Mouse (Mus musculus) heart, embryonic 16.5 days (tissue): Measurements from ENCODE around the gene Palmd. TPM values are rescaled to one million over a fixed set of nuclear protein-coding genes. Genes with fewer than 3 reads are reported as not detected.

Experiments used
- ATAC-seq: fragments of 200-750 bp; cut with Nextera tagmentation; replicated peaks from 2 replicates; pipeline ENCODE4 v1.8.0; 2017; ENCODE audit warnings: moderate number of reproducible peaks; ENCODE audit not compliant: insufficient read depth, low FRiP score; ENCODE audit errors: extremely low read depth
- H3K27ac ChIP-seq: fragments of 300-500 bp; sonication (generic); 2 replicates; pipeline ENCODE4 v1.5.1; 2014; ENCODE audit warnings: mild to moderate bottlenecking, low read length, control low read depth, moderate library complexity
- H3K27me3 ChIP-seq: fragments of 300-500 bp; sonication (generic); 2 replicates; pipeline ENCODE4 v1.6.1; 2014; ENCODE audit warnings: low read length, mixed read lengths; ENCODE audit not compliant: control insufficient read depth, insufficient read depth
- H3K36me3 ChIP-seq: fragments of 300-500 bp; sonication (generic); 2 replicates; pipeline ENCODE4 v1.6.1; 2014; ENCODE audit not compliant: control insufficient read depth, insufficient read depth
- H3K4me1 ChIP-seq: fragments of 300-500 bp; sonication (generic); 2 replicates; pipeline ENCODE4 v1.6.1; 2014; ENCODE audit warnings: low read length, mixed read lengths; ENCODE audit not compliant: control insufficient read depth, insufficient read depth
- H3K4me2 ChIP-seq: fragments of 300-500 bp; sonication (generic); 2 replicates; pipeline ENCODE4 v1.6.1; 2014; ENCODE audit warnings: low read depth, mild to moderate bottlenecking, control low read depth, low read length
- H3K4me3 ChIP-seq: fragments of 300-500 bp; sonication (generic); 2 replicates; pipeline ENCODE4 v1.5.1; 2014; ENCODE audit warnings: mild to moderate bottlenecking, control low read depth, low read length
- H3K9ac ChIP-seq: fragments of 300-500 bp; sonication (generic); 2 replicates; pipeline ENCODE4 v1.6.1; 2014; ENCODE audit warnings: low read length, control low read depth
- H3K9me3 ChIP-seq: fragments of 300-500 bp; sonication (generic); replicated peaks from 2 replicates; pipeline ENCODE4 v1.6.1; 2016; ENCODE audit warnings: low read length; ENCODE audit not compliant: control insufficient read depth
- WGBS: fragments of 180-500 bp; shearing (Covaris S2); extraction: QIAGEN DNeasy Blood & Tissue Kit; methylation state at CpG from one replicate; pipeline ENCODE4 v1.1.7; 2014; 5-methylcytosine and 5-hydroxymethylcytosine counted together
- polyA plus RNA-seq: library from polyadenylated mRNA; unstranded; fragments of >200 nt; fragmentation: Nextera tagmentation; extraction: Ambion mirVana; gene quantifications from 2 replicates; pipeline ENCODE4 v1.2.1, GENCODE M21; 2015

Gene Palmd
- 16.3 and 19.8 TPM in 2 replicates for polyA plus RNA-seq

DNA sequence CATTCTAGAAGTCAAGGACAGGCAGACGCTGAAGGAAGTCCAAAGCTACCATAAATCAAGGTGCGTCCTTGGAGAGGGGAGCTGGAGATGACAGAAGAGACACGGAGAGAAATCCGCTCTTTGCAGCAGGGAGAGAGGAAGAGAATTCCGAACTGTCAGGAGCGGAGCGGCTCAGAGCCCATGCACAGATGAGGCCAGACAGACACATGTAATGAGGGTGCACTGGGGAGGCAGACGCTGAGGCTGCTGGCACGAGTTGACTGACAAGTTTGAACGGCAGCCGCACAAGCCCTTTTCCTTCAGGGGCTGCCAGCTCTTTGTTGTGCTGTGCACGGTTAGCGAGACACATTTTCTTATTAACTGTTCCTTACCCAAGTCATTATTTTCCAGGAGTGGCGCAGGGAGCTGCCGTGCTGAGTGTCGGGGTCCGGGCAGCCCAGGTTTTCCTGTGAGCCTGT is at the start of gene Palmd:
Gene Palmd, minus strand, starts transcription at position 448 of the 458 bp plus-strand sequence.
- Histone ChIP-seq H3K9me3 (no peaks in the 10 kb centered on the region), H3K27ac (peak within 1 kb of the TSS; percentile 86), H3K4me3 (peak within 1 kb of the TSS; percentile 62), H3K27me3 (no peaks in the 10 kb centered on the region), H3K9ac (peak within 1 kb of the TSS; percentile 68), H3K4me1 (peaks cover 4% of the 10 kb centered on the region), H3K36me3 (no peaks in the 10 kb centered on the region), H3K4me2 (peak within 1 kb of the TSS; percentile 75)
- 6% methylated on average over 17 of the region's 17 CpGs for WGBS
- peak; percentile 74 for ATAC-seq

DNA sequence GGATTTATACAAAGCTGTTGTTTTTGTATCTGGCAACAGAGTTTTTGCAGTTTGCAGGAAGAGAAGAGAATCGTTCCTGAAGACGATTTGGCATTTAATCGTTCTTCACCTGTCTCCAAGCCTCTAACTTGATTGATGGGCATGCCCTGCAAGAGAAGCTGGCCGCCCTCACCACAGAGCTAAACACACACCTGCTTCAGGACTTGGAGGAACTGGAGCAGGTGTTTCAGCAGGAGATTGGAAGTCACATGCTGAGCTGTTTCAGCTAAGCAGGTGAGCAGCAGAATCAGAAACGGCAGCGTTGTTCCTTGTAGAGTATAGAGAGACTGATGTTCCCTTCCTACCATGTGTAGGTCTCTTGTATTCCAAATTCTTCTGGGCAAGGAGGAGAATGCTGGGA is 41.4 kb upstream of the Palmd start:
- WGBS, result 73% methylated on average over 6 of the region's 6 CpGs
- Histone ChIP-seq H3K27me3 (no peaks in the 10 kb centered on the region), H3K4me3 (no peak overlapping the region), H3K27ac (no peak overlapping the region), H3K4me1 (no peaks in the 10 kb centered on the region), H3K9ac (no peak overlapping the region), H3K9me3 (no peaks in the 10 kb centered on the region), H3K36me3 (no peaks in the 10 kb centered on the region), H3K4me2 (no peak overlapping the region)
- no peak for ATAC-seq

DNA sequence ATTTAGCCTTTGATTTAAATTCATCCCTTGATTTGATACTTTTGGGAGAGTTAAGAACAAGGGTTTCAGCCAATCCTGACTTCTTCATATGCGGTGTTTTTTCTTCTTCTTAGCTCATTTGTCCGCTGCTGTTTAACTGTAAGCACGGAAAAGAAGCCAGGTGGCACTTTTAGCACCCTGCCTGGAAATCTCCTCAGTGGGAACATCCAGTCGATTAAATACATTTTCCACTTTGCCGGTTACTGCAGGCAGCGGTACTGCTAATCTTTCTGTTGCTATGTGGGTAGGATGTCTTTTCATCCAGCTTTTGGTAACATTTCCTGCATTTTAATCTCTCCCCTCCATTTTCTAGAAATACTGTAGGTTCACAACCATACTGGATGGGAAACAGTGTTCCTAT is 38.6 kb upstream of the Palmd start:
- no peak overlapping the region for H3K4me2 ChIP-seq

DNA sequence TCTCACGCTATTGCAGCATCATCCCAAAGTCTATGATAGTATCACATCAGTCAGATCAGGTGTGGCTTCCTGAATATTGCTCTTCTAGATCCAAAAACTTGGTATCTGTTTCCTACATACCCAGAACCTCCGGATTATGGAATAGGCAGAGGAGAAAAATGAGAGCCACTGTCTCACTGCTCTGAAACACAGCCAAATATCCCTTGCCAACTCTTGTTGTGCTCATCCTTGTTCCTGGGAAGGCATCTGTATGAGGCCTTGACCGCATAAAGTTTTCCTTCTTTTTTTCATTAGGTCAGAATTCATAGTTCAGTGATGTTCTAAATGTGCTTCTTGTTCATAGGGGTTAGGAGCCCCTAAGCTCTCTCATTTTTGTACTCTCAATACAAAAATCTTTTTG is 37.8 kb upstream of the Palmd start:
- H3K36me3 ChIP-seq, result no peaks in the 10 kb centered on the region
- H3K4me1 ChIP-seq, result no peaks in the 10 kb centered on the region
- H3K27ac ChIP-seq, result no peak overlapping the region
- H3K9ac ChIP-seq, result no peak overlapping the region
- no peaks in the 10 kb centered on the region for H3K27me3 ChIP-seq
- H3K4me3 ChIP-seq, result no peak overlapping the region
- ATAC-seq, result no peak
- H3K9me3 ChIP-seq, result no peaks in the 10 kb centered on the region
- WGBS, result 86% methylated on average over 3 of the region's 3 CpGs
- H3K4me2 ChIP-seq, result no peak overlapping the region

More for the DNA sequence above, 38.6 kb upstream of the Palmd start:
- no peak for ATAC-seq
- H3K9me3 ChIP-seq, result no peaks in the 10 kb centered on the region
- H3K4me1 ChIP-seq, result no peaks in the 10 kb centered on the region
- H3K27ac ChIP-seq, result no peak overlapping the region
- 81% methylated on average over 6 of the region's 6 CpGs for WGBS
- no peaks in the 10 kb centered on the region for H3K36me3 ChIP-seq
- no peak overlapping the region for H3K9ac ChIP-seq
- no peak overlapping the region for H3K4me3 ChIP-seq
- H3K27me3 ChIP-seq, result no peaks in the 10 kb centered on the region

DNA sequence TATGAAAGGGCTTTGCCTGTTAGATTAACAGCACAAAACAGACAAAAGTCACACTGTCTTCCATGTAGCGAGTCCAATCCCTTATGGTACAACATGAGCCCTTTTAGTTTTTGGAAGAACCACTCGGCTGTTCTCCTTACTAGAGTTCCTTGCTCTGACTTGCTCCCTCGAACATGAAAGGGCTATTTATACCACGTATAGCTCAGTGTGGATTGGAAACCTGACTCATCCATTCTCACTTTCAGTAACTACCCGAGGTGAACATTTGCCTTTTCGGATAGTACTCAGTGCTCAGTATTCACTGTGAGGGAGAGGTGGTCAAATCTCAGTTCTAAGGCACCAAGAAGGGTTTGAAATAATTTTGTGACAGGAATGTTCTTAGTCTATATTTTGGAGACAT is 34.6 kb upstream of the Palmd start:
- Histone ChIP-seq H3K4me3 (no peak overlapping the region), H3K4me1 (no peaks in the 10 kb centered on the region), H3K9me3 (no peaks in the 10 kb centered on the region), H3K27me3 (no peaks in the 10 kb centered on the region), H3K27ac (no peak overlapping the region), H3K4me2 (no peak overlapping the region), H3K36me3 (no peaks in the 10 kb centered on the region), H3K9ac (no peak overlapping the region)
- ATAC-seq, result no peak
- WGBS, result 52% methylated on average over 6 of the region's 6 CpGs

DNA sequence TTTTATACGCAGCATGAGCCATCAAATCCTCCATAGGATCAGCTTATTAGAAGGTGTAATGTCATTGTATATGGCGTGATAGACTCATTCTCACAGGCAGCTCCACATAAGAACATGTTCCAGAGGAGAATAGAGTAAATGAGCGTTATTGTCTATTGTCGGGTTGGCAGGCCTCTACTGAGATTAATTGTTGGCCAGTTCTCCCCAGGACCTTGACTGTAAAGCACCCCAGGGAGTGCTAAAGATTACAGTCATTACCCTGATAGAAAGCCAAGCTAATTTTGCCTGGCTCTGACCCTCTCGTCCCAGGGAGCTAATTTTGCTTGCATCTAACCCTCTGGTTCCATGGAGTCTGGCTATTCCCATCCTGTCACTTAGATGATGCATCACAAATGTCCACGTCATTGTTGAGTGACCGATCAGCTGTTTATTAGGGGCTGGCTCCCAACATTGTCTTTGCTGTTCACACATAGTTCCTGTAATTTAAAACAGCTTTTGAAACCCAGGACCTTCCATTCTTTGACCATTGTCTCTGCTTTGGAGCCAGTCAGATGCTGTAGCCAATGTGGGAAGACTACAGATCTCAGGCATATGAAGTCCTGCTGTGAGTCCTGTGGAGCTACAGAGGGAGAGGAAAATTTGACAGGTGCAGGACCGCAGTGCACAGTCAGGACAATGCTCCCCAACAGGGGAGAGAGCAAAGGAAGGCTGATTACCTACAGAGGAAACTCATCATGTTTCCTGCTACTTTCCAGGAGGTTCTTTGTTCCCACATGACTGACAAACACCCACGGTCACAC is 33.1 kb upstream of the Palmd start:
- Histone ChIP-seq H3K27me3 (no peaks in the 10 kb centered on the region), H3K9me3 (no peaks in the 10 kb centered on the region), H3K27ac (no peak overlapping the region), H3K4me3 (no peak overlapping the region), H3K4me1 (no peaks in the 10 kb centered on the region), H3K36me3 (no peaks in the 10 kb centered on the region), H3K4me2 (no peak overlapping the region), H3K9ac (no peak overlapping the region)
- 64% methylated on average over 9 of the region's 9 CpGs for WGBS
- no peak for ATAC-seq

DNA sequence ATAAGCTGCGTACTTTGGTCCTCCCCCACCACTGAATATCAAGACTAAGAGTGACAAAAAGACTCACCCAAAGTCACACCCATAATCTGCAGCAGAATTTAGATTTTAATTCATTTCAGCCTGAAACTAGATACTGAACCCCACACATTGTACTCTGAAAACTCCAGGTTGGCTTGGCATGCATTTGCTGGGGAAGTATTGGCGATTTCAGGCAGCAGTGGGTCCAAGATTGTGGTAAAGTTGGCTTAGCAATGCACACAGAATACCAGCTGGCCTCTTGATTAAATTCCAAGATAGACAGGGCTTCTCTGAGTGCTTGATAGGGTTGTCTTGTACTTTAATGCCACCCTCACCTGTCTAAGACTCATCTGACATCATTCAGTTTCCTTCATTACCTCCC is 24.2 kb upstream of the Palmd start:
- 71% methylated on average over 2 of the region's 2 CpGs for WGBS
- H3K27me3 ChIP-seq, result no peaks in the 10 kb centered on the region
- H3K4me2 ChIP-seq, result no peak overlapping the region
- H3K36me3 ChIP-seq, result no peaks in the 10 kb centered on the region
- no peak overlapping the region for H3K9ac ChIP-seq
- H3K27ac ChIP-seq, result no peak overlapping the region
- H3K9me3 ChIP-seq, result 0 out of 2 replicates have a peak, but pooled peaks cover 2% of the 10 kb centered on the region
- no peaks in the 10 kb centered on the region for H3K4me1 ChIP-seq
- no peak overlapping the region for H3K4me3 ChIP-seq
- no peak for ATAC-seq

DNA sequence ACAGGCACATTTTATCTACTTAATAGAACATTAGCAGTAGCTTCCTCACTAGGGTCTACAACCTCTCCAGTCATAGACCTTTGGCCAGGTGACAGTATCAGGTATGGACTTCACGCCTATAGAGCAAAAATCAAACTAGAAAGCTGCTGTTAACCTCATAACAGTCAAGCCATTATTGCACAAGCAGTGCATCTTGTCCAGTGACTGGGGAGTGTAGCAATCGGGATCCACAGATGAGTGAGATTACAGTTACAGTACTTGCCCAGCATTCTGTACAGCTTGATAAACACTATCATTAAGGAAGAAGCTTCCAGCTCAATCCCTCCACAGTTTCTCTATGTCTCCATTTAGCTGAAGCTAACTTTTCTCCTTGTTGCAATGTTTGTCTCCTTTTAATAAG is 22.4 kb upstream of the Palmd start:
- no peak for ATAC-seq
- 67% methylated on average over 2 of the region's 2 CpGs for WGBS

DNA sequence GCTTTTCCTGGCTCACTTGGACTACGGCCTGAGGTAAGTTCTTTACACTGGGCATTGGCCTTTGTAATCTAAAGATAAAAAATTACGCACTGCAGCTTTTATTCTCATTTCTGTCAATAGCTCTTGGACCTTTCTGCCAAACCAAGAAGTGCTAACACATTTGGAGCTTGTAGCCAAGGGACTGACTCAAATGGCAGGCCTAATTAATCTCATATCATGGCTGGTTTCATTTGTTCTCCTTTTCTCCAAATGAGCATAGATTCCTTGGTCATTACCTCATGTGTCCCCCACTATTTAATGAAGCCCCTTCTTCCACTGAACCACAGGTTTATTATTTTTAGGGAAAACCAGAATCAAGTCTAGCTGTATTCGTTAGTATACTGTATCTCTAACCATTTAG is 19.4 kb upstream of the Palmd start:
- no peak overlapping the region for H3K4me3 ChIP-seq

More for the DNA sequence above, 22.4 kb upstream of the Palmd start:
- H3K9me3 ChIP-seq, result 0 out of 2 replicates have a peak, but pooled peaks cover 2% of the 10 kb centered on the region
- no peaks in the 10 kb centered on the region for H3K27me3 ChIP-seq
- H3K36me3 ChIP-seq, result no peaks in the 10 kb centered on the region
- no peak overlapping the region for H3K27ac ChIP-seq
- H3K4me3 ChIP-seq, result no peak overlapping the region
- no peak overlapping the region for H3K4me2 ChIP-seq
- H3K4me1 ChIP-seq, result no peaks in the 10 kb centered on the region
- H3K9ac ChIP-seq, result no peak overlapping the region

More for the DNA sequence above, 19.4 kb upstream of the Palmd start:
- H3K36me3 ChIP-seq, result no peaks in the 10 kb centered on the region
- H3K4me1 ChIP-seq, result no peaks in the 10 kb centered on the region
- H3K9me3 ChIP-seq, result 0 out of 2 replicates have a peak, but pooled peaks cover 2% of the 10 kb centered on the region
- WGBS, result 71% methylated on average over 3 of the region's 3 CpGs
- H3K4me2 ChIP-seq, result no peak overlapping the region
- no peaks in the 10 kb centered on the region for H3K27me3 ChIP-seq
- no peak overlapping the region for H3K9ac ChIP-seq
- no peak for ATAC-seq
- H3K27ac ChIP-seq, result no peak overlapping the region
